Mouse (Mus musculus) kidney, adult 2 months (tissue): Measurements from ENCODE around the gene Tmcc3. TPM values are rescaled to one million over a fixed set of nuclear protein-coding genes. Genes with fewer than 3 reads are reported as not detected.
A peak's percentile ranks its signal among the peaks of the same experiment; 100 is the strongest.

ENCODE experiments used
- DNase-seq: peaks from one replicate; pipeline ENCODE4 v3.0.0; 2021
- H3K27ac ChIP-seq: fragments of 200-500 bp; 2 replicates; pipeline ENCODE4 v1.5.1; 2012; ENCODE audit warnings: low read depth, low read length, control low read depth, inconsistent platforms; ENCODE audit not compliant: insufficient read depth
- H3K27me3 ChIP-seq: fragments of 200-500 bp; replicated peaks from 2 replicates; pipeline ENCODE4 v1.6.1; 2012; ENCODE audit warnings: mild to moderate bottlenecking, moderate library complexity, low read length, inconsistent platforms; ENCODE audit not compliant: control insufficient read depth, insufficient read depth
- H3K36me3 ChIP-seq: fragments of 200-500 bp; 2 replicates; pipeline ENCODE4 v1.6.1; 2012; ENCODE audit warnings: mild to moderate bottlenecking, moderate library complexity, low read length, inconsistent platforms; ENCODE audit not compliant: control insufficient read depth, insufficient read depth
- H3K4me1 ChIP-seq: fragments of 200-500 bp; 2 replicates; pipeline ENCODE4 v1.6.1; 2011; ENCODE audit warnings: low read length; ENCODE audit not compliant: control insufficient read depth, insufficient read depth
- H3K4me3 ChIP-seq: fragments of 200-500 bp; 2 replicates; pipeline ENCODE4 v1.5.1; 2011; ENCODE audit warnings: mild to moderate bottlenecking, low read depth, low read length, control low read depth; ENCODE audit not compliant: insufficient read depth
- CTCF ChIP-seq: fragments of 200-500 bp; conservative IDR thresholded peaks from 2 replicates; pipeline ENCODE4 v1.5.1; 2011; ENCODE audit warnings: low read depth, mild to moderate bottlenecking, control low read depth, low read length, moderate library complexity, mixed read lengths; ENCODE audit not compliant: insufficient read depth, insufficient read length
- POLR2A ChIP-seq: fragments of 200-500 bp; IDR thresholded peaks from one replicate; pipeline ENCODE4 v1.6.1; 2011; ENCODE audit warnings: low read depth, low read length, control low read depth
- WGBS: fragments of 180-500 bp; shearing (Covaris S2); methylation state at CpG from one replicate; pipeline ENCODE4 v1.1.7; 2018; 5-methylcytosine and 5-hydroxymethylcytosine counted together
- polyA plus RNA-seq: library from polyadenylated mRNA; depleted of rRNA; stranded (reverse); fragments of >200 nt; gene quantifications from 2 replicates; pipeline ENCODE4 v1.2.3, GENCODE M21; 2012

The Tmcc3 gene
- polyA plus RNA-seq, 1 experiment, result 11.2 TPM

DNA sequence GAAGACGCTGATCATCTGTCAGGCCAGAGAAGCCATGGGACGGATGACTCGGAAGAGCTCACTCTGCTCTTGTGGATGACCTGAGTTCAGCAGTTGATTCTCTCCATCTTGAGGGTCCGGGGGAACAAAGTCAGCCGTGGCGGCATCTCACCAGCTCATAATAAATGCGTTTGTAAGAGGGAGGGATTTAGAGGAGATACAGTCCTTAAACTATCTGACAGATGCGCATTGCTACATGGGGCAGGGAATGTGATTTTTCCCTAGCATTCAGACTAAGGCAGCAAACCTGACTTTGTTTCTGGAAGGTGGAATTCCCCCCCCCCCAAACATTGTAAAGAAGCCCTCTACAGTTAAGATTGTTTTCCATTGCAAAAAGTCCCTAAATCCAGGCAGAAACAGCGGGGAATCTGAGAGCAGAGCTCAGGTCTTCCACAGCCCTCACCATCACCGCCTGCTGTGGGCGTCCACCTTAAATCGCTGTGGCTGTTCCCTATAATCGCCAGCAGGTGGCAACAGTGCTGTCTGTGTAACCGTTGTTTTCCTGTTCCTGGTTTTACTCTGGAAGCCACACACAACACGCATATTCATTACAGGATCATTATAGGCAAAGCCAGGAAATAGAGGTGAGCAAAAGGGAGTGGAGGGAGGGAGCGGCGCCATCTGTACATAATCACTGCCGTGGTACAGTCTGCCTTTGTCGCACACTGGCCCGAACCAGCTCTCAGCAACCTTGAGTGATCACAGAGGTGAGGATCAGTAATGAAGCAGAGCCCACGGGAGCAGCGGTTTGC lies 96.8 kb downstream of the Tmcc3 start:
- H3K27ac ChIP-seq, result no peak overlapping the region
- WGBS, result 25% methylated on average over 22 of the region's 22 CpGs
- no peaks in the 10 kb centered on the region for H3K36me3 ChIP-seq
- peak overlapping the region; percentile 43; the same call in 1 of the 2 replicates for H3K4me3 ChIP-seq
- TF ChIP-seq CTCF (peak; percentile 89), POLR2A (no peak)
- H3K4me1 ChIP-seq, result peaks cover 9% of the 10 kb centered on the region; the same call in 1 of the 2 replicates
- no peaks in the 10 kb centered on the region for H3K27me3 ChIP-seq
- DNase-seq, result peak; percentile 87

DNA sequence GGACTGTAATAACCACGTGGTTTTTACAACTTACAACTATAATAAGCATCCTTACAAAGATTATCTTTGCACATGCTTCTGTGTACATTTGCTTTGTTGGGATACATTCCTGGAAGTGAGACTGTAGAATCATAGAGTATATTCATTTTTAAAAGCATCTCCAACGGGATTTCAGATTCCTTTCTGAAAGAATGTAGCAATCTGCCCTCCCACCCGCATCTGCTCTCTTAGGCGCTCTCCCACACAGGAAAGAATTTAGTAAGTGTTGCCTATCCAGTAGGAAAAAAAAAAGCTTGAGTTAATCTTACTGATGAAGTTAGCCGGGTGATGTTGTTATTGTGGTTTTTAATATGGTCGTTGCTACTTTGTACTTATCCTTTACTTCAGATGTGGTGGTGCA lies 97.9 kb downstream of the Tmcc3 start:
- 67% methylated on average over 6 of the region's 6 CpGs for WGBS
- Histone ChIP-seq H3K36me3 (no peaks in the 10 kb centered on the region), H3K27ac (no peak overlapping the region), H3K27me3 (no peaks in the 10 kb centered on the region), H3K4me1 (peaks cover 13% of the 10 kb centered on the region; the same call in 1 of the 2 replicates), H3K4me3 (no peak overlapping the region)
- DNase-seq, result no peak
- TF ChIP-seq POLR2A (no peak), CTCF (no peak)

DNA sequence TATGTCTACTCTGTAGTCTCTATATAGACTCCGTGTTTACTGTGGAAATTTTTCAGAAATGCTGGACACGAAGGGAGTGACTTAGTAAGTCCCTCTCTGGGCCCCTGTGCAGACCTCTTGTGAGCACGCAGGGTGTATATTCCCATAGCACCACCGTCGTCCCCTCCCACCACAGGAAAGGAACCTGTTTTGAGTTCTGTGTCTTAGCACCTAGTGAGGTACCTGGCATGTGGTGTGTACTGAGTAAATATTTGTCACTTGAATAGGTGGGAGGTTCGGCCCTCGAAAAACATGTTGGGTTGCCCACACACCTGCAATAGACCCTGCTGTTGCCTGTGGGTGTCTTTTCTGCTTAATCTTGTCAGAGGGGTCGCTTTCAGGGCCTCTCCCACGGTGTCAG lies 99.8 kb downstream of the Tmcc3 start:
- no peak for DNase-seq
- TF ChIP-seq CTCF (no peak), POLR2A (no peak)
- H3K4me1 ChIP-seq, result peaks cover 7% of the 10 kb centered on the region; the same call in 1 of the 2 replicates
- no peak overlapping the region for H3K4me3 ChIP-seq
- 92% methylated on average over 9 of the region's 9 CpGs for WGBS
- no peaks in the 10 kb centered on the region for H3K36me3 ChIP-seq
- no peaks in the 10 kb centered on the region for H3K27me3 ChIP-seq
- H3K27ac ChIP-seq, result no peak overlapping the region

DNA sequence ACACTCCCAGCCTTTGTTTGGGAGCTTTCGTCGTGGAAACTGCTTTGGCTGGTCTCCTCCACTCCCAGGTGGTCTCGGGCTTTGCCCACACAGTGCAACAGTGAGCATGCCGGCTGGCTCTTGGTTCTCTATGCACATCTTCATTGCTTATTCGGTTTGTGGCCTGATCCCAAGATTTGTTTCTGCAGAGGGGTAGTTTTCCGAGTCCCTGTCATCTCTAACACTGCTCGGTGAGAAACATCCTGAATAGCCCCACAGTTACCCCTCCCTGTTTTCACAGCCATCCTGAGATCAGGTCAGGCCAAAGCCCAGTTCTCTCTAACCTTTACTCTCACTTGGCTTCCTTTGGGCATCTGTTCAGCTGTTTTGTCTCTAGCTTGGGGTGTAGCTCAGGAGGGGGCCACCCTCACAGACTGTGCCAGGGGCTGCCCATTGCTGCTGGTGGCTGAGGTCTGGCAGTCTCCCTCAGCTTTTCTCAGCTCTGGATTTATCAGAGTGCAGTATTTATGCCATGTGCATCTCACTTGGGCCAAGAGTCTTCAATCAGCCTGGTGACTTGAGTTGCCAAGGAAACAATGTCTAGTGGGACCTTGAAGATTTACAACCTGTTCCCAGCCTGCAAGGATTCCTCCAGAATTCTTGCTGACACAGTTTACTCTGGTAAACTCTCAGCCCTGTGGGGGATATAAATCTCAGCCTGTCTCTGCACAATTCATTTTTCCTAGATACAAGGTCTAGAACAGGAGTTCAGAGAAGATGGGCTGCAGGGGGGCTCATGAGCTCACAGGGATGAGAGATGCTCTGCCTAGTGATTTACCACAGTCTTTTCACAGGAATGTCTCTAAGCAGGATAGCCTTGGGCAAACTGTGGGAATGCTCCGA lies 102.3 kb downstream of the Tmcc3 start:
- Histone ChIP-seq H3K4me1 (peaks cover 5% of the 10 kb centered on the region; the same call in 1 of the 2 replicates), H3K27ac (no peak overlapping the region), H3K4me3 (no peak overlapping the region), H3K36me3 (no peaks in the 10 kb centered on the region), H3K27me3 (no peaks in the 10 kb centered on the region)
- DNase-seq, result peak; percentile 60
- WGBS, result 43% methylated on average over 8 of the region's 8 CpGs
- no peak for TF ChIP-seq CTCF
- TF ChIP-seq POLR2A, result no peak

DNA sequence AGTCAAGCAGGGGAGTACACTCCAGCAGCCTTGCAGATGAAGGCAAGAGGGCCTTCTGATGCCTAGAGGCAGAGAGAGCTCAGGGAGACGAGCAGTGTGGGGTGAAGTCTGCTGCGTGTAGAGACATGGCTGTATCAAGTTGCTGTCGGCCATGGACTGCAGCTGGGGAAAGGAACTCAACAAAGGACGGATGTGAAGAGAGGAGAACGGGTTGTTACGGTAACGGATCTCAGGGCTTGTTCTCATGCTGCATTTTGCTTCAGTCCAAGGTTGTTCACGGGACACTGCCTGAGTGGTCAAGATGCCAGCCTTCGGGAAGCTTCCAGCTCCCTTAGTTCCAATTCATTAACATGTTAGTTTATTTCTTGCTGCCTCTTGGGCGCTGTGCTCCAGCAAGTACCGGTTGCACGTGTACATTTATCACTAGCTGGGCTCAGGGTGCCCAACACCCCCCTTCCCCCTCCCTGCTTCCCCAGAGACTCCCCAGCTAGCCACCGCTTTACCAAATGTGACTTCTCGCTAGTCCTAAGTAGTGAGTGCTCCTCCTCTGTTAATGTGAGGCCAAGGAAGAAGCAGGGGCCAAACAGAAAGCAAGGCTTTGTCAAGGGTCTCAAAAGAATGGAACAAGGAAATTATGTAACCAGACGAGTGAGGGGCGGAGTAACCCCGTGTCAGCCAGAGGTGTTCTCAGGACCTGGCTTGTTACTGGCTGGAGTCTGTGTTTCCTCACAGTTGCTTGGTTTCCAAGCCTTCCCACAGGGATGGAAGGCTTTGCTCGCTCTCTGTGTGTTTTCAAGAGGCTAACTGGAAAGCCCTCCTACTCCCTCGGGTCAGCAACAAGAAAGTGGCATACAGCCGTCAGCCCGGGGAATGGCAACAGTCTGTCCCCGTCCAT lies 104.4 kb downstream of the Tmcc3 start:
- H3K27ac ChIP-seq, result no peak overlapping the region
- no peaks in the 10 kb centered on the region for H3K36me3 ChIP-seq
- no peak for TF ChIP-seq CTCF
- no peak for TF ChIP-seq POLR2A
- 0 out of 2 replicates have a peak, but pooled peaks cover 5% of the 10 kb centered on the region for H3K4me1 ChIP-seq
- no peak for DNase-seq
- no peaks in the 10 kb centered on the region for H3K27me3 ChIP-seq
- no peak overlapping the region for H3K4me3 ChIP-seq
- WGBS, result 40% methylated on average over 22 of the region's 22 CpGs

DNA sequence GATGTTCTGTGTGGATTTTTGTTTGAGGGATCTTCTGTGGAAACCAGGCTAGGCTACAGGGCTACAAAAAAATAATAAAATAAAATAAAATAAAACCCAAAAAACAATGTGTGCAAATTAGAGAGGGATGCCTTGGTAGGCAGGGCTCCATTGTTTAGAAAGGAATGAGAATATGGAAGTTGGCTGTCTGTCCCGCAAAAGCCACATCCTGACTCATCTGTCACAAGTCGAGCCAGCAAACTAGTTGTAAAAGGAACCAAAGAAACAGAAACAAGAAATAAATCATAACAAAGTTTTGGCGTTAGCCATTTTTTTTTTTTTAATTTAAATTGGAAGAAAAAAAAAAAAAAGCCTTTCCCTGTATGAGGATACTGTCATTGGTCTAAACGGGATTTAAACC lies 105.9 kb downstream of the Tmcc3 start:
- WGBS, result 65% methylated on average over 4 of the region's 4 CpGs
- Histone ChIP-seq H3K4me1 (0 out of 2 replicates have a peak, but pooled peaks cover 5% of the 10 kb centered on the region), H3K4me3 (no peak overlapping the region), H3K27ac (no peak overlapping the region), H3K27me3 (no peaks in the 10 kb centered on the region), H3K36me3 (no peaks in the 10 kb centered on the region)
- peak; percentile 50 for DNase-seq
- TF ChIP-seq POLR2A, result no peak
- TF ChIP-seq CTCF, result no peak
